Mouse (Mus musculus) hematopoietic multipotent progenitor cell, adult 10-12 weeks (in vitro differentiated cells): ENCODE measurements around the gene Cryzl2. TPM values are rescaled to one million over a fixed set of nuclear protein-coding genes. Genes with fewer than 3 reads are reported as not detected.

Experiments used
- polyA plus RNA-seq: library from polyadenylated mRNA; stranded (reverse); fragments of >175 nt; gene quantifications from 2 replicates; pipeline ENCODE4 v1.2.3, GENCODE M21; 2012; ENCODE audit warnings: low replicate concordance

The Cryzl2 gene
- 1.5 and 1.8 TPM in 2 replicates for polyA plus RNA-seq

DNA sequence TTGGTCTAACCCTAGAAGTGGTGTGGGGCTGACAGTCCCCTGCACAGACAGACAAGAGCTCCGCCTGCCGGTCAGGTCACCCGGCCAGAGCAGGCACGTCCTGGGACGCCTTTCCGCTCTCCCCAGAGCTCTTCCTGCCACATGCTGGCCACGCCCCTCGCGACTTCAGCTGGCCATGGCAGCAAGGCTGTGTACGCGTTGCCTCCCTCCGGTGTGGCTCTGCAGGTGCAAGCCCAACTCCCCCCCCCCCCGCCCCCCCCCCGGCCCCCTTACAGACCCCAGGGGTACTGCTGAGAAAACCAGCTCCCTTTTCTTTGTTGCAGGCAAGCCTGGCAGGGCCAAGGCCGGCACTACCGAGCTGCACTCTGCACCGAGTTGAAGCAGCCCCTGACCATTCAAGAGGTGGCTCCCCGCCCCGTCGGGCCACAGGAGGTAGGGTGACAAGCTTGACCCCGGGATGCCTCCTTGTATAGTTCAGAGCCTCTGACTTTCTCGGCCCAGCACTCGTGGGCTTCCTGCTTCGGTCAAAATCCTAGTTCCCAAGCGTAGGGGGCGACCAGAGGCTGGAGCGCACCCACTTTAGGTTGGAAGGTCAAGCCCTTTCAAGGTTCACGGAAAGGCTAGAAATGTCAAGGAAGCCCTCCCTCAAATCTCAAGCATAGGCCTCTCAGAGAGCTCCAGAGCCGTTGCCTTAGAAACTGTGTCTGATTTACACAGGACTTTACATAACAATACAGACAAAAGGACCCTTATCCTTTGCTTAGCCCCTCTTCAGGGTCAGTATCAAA is at the start of gene Cryzl2:
Cryzl2 (plus strand) TSS at position 157 of the 788 bp plus-strand sequence.

GRCm38 (mm10) chr1:157412454-157413369 is 45.7 kb upstream of the Cryzl2 start, which contains the start of gene Rasal2:
Gene Rasal2 (minus strand): TSS chr1:157412595.

DNA sequence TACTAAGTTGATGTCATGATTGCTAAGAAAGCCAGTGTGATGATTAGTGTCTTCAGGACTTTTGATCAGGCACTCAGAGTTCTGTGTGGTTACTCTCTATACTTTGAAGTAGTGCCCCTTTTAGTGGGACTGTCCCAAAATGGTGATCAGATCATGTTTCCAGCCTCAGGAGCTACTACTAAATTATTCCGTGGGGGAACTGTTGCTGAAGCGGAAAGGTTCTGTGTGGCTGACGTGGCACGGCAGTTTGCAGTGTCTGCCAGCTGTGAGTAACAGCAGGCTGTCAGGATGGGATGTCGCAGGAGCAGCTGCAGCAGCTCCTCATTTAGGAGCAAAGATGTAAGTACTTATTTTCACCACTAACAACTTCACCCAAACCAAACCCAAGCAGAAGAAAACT is 48.1 kb downstream of the Cryzl2 start, which contains the start of gene Sec16b:
Sec16b (plus strand) TSS at position 207 of the 400 bp plus-strand sequence.

Other genes with a start within 250 kb of the Cryzl2 start
- 0.66 and 0.99 TPM in 2 replicates for gene Rasal2, start 46.0 kb upstream of the Cryzl2 start, polyA plus RNA-seq
- gene Sec16b, start 48.2 kb downstream of the Cryzl2 start, polyA plus RNA-seq, result 0.13 and 0.19 TPM in 2 replicates